Mouse (Mus musculus) 3134 (cell line): Measurements from ENCODE around the gene Trex1.

Experiments used
- DNase-seq: peaks from one replicate; pipeline ENCODE4 v3.0.0-alpha.2; 2011; ENCODE audit warnings: low spot score; ENCODE audit not compliant: insufficient read length; ENCODE audit errors: extremely low read depth

The Trex1 gene

DNA sequence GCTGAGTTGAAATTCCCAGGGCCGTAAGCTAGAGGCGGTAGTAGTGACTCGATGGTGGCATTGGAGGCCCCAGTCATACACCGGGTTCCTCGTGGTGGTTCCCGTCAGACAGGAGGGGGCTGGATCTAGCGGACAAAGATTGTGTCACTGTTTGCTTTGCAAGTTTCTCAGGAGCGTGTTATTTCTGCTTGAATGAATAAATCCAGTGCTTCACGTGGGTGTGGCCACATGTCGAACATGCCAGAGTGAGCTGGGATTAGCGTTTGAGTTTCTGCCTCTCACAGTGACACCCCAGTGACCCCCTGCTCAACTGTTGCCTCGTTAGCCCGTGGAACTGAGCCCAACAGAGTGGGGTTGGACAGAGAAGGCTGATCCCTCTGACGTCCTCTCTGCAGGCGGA, 30.9 kb upstream of the Trex1 start:
- DNase-seq = no peak

DNA sequence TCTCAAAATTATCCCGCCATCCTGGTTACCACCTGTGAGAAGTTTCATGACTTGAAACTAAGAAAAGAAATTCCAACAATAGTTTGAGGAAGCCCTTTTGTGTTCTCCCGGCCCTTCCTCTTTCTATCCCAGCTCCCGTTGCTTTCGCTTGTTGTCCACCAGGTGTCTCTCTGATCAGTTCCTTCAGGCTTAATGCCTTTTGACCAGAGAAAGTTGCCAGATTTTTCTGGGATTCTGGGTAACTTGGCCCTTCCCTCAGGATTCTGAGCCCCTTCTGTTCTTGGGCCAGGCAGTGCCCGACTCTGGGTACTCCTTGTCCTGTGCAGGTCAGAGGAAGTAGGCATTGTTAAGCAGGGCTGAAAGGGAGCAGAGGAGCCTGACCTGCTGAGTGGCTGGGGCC, 28.5 kb upstream of the Trex1 start:
- DNase-seq = no peak

DNA sequence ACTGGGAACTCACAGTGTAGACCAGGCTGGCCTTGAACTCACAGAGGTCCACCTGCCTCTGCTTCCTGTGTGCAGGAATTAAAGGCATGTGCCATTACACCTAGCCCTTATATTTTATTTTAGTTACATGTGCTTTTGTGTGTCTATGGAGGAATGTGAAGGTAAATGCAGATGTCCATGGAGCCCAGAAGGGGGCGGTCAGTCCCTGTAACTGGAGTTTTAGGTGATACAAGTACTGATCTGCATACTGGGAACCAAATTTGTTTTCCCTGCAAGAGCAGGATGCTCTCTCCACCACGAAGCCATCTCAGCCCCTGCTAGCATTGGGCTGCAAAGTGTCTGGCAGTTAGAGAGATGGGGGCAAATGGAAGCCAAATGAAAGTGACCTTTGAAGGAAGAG, 25.4 kb upstream of the Trex1 start:
- DNase-seq = no peak

DNA sequence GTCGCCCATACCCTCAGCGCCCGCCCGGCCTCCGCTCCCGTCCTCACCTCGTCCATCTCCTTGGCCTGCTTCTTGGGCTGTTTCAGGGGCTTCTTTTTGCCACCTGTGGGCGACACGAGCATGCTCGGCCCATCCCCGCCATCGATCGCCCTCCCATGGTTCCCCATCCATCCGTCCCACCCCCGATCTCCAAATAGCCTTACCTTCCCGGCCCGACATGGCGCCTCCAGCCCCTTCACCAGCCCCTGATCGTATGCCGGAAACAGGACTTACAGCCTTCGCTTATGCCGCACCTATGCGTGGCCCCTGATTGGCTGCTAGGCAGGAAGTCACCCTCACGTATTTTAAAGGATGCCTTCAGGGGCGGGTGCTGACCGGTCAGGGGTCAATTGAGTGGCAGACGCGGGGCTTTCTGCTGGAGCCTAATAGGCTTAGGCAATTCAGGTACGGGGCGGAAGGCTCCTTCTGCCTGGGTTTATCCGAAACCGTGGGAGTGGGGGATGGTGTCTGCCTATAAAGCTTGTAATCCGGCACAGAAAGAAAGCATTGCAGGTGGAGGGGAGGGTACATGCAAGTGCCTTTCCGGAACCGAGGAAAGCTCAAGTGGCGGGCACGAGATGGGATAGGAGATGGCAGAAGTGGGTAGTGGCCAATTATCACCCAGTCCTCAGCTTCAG, 22.7 kb upstream of the Trex1 start, which contains the start of the genes Ccdc51 and Tma7:
Gene Ccdc51 (plus strand): TSS at position 370 of the 677 bp plus-strand sequence.
Gene Tma7 (minus strand): TSS at position 464 of the 677 bp plus-strand sequence.
- DNase-seq = peak; percentile 85

DNA sequence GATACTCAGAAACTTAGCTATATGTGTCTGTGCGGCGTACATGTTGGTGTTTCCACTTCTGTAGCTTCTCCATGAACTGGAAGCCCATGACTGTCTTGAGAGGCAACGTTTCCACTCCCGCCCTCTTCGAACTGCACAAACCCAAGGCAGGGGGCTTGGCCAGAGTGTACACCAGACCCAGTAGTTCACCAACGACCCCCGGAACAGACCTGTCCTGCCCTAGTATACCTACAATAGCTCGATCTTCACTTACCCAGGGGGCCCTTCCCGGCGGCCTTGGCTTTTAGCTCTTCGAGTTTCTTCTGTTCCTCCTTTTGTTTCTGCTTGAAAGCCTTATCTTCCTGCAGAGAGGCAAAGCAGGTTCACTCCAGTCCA, 22.2 kb upstream of the Trex1 start:
- DNase-seq = no peak

DNA sequence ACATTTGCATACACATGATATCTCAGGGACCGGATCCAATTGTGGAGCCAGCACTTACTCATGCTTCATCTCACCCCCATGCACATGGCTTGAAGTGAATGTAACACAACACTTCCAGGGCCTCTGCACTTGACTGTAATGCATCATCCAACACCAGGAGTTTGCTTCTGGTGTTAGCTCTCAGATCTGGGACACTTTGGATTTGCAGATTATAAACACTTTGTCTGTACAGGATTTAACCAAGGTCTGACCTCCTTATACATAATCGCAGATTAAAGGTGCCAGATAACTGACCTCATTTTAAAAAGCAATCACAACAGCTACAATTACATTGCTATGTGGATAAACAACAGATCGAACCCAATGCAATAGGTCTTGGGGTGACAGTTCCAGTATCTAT, 21.0 kb upstream of the Trex1 start:
- DNase-seq = no peak

DNA sequence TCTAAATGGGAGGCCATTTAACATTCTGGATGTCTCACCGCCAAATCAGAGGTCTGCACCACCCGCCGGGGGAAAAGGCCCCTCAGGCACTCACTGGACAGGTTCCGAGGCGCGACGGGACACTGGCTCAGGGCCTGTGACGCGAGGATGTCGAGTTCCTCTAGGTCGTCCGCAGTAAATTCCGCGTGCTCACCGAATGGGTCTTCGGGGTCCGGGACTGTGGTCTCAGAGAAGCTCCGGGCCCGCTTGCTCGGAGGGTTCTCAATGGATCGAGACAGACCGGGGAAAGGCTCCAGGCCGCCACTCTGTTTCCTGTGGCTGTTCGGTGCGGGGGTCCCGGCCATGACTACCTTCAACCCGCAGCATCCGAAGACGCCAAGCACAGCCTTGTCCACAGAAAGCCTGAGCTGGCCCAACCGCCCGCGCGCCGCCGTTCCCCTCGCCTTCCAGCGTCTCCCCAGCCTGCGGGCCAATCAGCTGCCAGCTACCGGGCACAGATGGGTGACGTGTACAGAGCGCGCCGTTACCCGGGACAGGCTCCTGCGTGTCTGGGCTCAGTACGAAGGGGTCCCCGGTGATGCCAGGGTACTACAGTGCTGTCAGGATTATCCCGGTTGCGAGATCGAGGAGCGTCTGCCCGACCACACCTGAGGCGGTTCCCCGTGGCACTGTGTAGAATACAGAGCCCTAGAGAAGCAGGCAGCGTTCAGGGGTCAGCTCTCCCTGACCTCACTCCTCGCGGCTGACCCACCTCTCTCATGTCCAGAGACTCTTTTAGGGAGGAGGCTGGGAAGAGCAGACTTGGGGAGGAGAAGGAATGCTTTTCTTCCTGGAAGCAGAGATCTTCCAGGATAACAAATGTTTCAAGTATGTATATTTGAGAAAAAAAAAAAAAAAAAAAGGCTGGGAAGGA, 14.4 kb upstream of the Trex1 start, which contains the start of gene Atrip:
Gene Atrip (minus strand): TSS at position 464 of the 913 bp plus-strand sequence.
- peak; percentile 88 for DNase-seq

DNA sequence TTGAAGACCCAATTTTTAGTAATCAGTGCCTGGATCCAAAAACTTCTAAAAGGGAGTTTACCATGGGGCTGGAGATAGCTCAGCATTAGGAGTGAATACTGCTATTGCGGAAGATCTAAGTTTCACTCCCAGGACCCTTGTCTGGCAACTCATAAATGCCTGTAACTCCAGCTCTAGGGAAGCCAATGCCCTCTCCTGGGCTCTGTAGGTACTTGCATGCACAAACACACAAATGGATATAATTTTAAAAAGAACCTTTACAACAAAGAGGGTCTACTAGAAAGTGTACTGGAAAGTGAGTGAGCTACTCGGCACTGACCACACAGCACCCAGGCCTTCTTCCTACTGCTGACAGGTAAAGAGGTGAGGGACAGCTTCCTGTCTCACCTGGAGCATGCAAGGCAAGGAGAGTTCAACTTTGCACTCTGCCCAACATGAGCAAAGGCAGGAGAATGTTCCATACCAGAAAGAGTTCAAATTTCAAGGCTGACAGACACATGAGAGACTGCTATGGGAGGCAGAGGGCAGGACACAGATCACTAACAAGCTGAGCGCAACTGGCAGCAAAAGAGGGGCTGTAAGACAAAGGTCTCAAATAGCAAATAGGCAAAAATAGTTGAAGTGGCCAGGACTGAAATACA, 8.7 kb upstream of the Trex1 start:
- DNase-seq = no peak

DNA sequence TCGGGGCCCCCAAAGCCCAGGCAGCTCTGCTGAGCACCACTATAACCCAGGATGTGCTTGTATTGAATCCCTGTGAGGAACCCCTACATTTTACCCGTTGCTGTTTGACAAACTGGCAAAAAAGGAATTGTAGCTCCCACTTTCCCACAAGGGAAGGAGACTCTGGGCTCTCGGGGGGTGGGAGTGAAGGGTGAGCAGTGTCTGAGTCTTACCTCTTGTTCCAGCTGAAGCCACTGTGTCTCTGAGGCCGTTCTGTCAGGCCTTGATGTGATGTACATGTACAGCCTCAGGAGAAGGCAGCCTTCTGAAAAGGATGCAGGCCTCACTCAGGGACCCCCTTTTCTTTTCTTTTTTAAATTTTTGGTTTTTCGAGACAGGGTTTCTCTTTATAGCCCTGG, 1.4 kb upstream of the Trex1 start:
- DNase-seq = no peak

DNA sequence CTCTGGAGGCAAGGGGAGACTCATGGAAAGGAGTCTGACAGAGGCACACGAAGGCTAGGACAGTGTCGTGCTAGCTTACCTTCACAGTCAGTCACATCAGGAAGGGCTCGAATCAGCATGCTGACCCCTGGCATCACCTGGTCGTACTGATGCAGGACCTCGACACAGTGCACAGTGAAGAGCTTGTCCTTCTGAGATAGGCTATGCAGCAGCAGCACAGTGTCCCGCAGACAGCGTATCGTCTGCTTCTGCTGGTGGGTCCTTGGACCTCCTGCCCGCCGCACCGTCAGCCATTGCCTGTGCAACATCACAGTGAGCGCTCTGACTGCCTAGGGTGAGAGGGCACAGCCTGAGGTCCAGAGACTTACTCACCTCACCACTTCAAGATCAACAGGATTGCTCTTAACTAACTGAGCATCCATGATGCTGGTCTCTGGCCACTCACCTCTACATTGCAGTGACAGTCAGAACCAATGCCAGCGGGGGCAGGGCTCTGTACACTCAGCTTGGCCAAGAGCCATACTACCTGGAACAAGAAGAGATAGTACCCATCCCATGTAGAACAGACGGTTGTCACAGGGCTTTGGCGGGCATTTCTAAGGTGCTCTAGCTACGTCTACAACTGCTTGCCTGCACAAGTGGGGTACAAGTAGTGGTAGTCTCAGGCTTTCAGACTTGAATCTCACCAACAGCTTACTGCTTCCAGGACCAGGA, 807 bp upstream of the Trex1 start:
- no peak for DNase-seq

DNA sequence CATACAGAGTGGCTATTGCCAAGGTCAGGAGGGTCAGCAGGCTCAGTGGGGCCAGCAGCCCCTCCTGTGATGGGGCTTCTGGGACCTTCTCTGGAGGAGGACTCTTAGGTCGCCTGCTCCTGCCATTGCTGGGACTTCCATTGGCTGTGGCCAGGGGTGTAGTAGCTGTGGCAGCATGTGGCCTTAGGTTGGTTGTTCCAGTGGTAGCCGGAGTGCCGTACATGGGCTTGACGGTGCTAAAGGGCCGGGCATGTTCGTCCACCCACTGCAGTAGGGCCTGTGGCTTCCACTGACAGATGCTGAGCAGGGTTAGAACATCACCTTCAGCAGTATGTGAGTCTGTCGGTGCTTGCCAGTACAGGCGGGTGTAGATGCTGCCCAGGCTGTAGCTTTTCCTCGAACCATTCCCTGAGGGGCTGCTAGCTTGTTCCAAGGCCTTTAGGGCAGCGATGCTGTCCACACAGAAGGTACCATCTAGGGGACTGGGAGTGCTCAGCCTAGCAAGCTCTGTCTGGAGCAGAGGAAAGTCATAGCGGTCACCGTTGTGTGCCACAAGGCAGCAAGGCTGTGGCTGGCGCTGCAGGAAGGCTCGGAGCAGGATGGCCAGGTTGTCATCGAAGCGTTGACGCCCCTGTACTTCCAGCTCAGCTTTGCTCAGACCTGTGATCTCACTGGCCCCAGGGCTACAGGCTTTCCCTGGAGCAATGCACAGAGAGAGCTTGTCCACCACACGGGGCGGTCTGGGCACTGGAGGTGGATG, 1.3 kb downstream of the Trex1 start:
- no peak for DNase-seq

DNA sequence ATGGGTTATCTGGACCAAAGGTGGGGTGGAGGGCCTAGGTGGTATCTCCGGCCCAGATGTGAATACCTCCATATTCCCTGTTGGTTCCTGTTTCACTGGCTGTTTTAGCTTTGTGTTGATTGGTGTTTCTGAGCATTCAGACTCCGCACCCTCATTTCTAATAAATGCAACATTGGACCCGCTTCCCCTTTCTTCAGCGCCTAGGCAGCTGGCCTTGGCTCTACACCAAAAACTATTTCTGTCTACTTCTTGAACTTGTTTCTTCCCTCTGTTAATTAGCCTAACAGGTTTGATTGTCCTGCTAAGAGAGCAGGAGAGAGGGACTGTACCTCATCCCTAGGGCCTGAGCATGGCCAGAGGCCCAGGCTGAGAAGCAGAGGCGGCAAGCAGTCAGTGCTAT, 2.0 kb downstream of the Trex1 start:
- no peak for DNase-seq

DNA sequence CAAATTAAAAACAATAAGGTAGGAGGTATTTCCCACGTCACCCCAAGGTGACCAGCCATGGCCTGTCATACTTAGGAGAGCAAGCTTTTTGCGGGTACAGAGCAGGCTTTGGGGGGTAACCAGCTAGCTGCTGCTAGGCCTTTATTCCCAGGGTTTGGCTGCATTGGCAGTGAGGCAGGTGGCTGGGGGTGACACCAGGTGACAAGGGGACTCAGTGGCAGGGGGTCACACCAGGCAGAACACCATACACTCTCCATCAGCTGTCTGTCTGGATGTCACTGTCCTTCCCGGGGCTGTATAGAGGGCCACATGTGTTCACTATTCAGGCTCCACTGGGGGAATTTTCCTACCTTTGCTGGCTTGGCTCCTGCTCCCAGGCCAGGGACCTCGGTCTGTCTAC, 2.6 kb downstream of the Trex1 start:
- no peak for DNase-seq

DNA sequence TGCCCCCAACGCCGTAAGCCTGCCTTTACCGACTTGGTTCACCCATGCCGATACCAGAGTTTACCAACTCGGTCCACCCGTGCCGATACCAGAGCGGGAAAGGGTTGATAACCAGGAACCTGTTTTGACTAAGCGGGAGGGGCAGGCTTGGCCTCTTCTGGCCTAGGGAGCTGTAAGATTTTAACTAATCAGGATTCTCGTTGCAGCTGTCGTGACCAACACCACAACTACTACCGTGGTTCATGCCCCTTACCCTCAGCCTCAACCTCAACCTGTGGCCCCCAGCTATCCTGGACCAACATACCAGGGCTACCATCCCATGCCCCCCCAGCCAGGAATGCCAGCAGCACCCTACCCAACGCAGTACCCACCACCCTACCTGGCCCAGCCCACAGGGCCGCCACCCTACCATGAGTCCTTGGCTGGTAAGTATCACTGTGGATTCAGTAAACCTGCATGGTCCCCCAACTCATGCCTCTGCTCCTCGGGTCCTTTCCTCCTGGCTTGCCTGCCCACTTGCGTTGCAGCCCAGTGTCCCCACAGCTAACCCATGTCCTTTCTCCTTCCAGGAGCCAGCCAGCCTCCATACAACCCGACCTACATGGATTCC, 3.3 kb downstream of the Trex1 start:
- DNase-seq = no peak

DNA sequence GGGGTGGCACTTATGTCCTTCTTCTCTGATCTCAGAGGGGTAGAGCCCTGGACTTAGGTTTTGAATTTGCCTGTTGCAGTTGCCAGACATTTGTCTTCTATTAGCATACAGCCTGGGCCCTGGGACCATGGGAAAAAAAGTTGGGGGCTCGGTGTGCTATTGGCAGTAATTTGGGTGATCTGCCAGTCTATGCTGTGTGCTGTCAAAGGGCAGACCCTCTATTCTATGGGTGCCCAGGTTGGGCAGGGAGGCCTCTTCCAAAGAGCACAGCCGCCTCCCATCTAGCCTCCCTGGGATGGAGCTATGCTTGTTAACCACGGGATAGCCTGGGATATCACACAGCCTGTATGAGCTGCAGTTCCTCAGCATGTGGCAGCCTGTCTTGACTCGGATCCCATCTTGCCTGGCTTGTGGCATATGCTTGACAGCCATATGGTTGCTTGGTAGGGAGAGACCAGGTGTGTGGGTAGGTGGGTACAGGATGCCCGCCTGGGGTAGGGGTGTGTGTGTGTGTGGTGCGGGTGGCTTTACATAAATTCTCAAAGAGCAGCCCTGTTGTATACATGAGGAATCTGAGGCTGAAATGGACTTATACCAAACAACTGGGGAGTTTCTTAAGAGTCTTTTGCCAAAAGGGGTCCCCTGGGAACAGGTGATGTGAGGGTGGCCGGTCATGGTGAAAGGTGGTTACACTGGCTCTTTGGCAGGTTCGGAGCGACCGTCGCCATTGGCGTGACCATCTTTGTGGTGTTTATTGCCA, 4.1 kb downstream of the Trex1 start:
- no peak for DNase-seq

DNA sequence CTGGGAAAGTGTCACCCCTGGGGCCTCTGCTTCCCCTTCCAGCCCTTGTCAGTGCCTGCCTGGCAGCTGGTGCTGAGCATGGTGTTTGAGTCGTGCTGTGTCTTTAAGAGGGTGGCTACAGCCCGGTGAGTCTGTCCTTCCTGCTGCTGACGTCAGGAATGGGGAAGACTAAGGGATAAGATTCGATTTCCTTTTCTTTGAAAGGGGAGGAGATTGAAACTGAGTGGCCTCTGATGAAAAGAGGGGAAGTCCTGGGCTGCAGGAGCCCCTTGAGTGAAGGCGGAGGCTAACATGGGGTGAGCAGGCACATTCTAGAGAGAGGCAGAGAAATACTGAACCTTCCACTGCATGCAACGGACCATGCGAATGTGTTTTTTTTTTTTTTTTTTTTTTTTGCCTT, 4.8 kb downstream of the Trex1 start:
- DNase-seq = peak; percentile 34

DNA sequence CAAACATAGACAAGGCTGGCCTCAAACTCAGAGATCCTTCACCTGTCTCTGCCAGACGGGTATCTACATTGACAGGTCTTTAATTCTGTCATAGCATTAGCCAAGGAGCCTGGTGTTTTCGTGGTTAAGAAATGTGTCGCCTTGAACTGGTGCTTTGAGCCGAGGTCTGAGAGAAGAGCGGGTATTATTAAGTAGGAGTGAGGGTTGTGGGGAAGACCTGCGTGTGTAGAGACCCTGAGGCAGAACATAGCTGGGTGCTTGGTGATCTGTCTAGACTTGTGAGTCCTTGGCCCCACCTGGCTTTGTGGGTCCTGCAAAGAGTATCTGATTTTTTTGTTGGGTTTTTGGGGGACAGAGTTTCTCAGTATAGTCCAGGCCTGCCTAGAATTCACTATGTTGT, 5.7 kb downstream of the Trex1 start:
- DNase-seq = no peak

DNA sequence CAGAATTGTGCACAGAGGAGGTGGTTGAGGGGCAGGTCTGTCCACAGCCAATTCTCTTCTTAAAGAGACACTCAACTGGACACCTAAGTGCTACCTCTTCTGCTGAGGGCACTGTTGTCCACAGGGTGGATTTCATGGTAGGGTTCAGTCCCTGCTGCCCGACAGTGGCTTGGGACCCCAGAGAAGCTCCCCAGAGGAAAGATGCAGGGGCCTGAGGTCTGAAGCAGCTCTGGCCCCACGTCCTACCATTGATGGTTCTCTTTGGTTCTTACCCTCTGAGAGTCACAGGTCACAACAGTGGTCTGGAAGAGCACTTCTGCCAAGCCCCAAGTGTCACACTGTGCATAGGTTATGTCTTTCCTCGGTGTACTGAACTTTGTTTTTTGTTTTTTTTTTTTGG, 6.2 kb downstream of the Trex1 start:
- DNase-seq = no peak
